Mouse (Mus musculus): ENCODE measurements at regions not wholly inside any gene's neighbourhood (a gene's known extent, or its start where the extent isn't known, plus 50 kb on each side); places are given as distances from the start of the nearest gene placed in this dataset.
A peak's percentile ranks its signal among the peaks of the same experiment; 100 is the strongest.

DNA sequence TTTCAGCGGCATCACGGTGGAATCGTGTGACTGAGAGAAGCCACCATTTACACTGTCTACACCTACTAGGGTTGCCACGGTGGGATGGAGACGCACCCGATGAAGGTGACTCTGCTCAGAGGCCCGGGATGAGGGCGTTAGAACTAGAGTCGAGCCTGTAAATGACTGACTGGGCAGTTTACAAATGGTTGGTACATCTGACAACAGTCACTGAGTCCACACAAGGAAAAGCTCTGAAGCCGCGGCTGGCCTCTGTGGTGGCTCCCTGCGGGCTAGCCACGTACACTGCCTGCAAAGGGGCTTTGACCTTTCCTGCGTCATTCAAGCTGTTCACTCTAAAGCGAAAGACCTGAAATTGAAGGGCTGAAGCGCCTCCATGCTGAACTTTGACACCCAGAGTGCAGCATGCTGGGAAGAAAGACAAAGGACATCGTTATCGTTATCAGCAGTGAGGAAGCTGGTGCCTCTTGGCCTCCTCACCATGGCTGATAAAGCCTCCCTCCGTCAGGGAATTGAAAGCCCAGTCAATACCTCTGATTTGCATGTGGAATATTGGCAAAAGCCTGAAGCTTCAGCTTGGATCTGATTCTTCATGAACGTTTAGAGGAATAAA lies 462.1 kb upstream of the Arglu1 start:
- intact Hi-C loops (cut with DNase I) = no loop called here
- no peak for DNase-seq (ENCODE audit: low spot score in 2 of 2)

DNA sequence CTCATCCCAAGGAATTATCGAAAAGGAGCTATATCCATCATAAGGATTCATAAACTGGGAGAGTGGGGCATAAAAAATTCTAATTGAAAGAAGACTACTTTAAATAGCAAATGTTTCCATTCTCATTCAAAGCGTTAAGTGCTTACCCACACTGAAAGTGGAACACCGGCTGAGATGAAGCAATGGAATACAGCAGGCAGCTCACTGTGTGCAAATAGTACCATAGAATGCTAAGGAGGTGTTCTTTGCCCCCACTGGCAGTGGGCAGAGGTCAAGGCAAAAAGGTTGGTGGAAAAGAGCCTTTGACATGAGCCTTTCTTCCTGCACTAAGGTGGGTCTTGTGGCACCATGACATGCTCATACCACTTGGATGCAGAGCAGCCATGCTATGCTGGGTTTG lies 454.0 kb upstream of the Arglu1 start:
- no peak for DNase-seq (ENCODE audit: low spot score in 2 of 2)
- intact Hi-C loops (cut with DNase I) = no loop called here

DNA sequence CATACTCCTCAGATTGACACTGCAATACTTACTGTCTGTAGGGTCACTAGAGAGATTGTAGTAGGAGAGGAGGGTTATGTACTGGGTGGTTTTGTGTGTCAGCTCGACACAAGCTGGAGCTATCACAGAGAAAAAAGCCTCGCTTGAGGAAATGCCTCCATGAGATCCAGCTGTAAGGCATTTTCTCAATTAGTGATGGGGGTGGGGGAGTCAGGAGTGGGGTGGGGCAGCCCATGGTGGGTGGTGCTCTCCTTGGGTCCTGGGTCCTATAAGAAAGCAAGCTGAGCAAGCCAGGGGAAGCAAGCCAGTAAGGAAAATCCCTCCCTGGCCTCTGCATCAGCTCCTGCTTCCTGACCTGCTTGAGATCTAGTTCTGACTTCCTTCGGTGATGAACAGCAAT lies 449.5 kb upstream of the Arglu1 start:
- DNase-seq (ENCODE audit: low spot score in 2 of 2) = no peak
- intact Hi-C loops (cut with DNase I) = no loop called here

DNA sequence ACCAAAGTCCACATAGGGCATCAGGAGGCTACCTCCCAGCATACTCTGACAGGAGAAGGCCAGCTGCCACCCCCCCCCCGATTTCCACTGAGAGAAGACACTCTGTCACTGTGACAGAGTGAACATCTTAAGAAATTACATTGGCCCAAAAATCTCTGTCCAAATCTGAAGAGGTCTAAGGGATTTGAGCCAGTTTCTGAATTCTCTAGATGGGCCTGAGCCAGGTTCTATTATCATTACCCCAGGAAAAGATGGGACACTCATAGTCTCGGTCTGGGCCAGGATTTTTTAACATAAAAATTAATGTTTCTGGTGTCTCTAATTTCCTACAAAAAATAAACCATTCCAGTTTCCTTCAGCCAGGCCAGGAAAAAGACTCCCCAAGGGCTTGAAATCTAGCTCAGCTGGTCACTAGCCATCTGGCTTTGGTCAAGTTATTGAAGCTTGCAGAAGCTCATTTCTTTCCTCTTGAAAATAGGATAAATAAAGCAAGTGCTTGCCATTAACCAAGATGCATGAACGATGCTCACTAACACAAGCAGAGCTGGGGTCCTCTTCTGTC lies 448.8 kb upstream of the Arglu1 start:
- intact Hi-C loops (cut with DNase I) = no loop called here
- no peak for DNase-seq (ENCODE audit: low spot score in 2 of 2)

DNA sequence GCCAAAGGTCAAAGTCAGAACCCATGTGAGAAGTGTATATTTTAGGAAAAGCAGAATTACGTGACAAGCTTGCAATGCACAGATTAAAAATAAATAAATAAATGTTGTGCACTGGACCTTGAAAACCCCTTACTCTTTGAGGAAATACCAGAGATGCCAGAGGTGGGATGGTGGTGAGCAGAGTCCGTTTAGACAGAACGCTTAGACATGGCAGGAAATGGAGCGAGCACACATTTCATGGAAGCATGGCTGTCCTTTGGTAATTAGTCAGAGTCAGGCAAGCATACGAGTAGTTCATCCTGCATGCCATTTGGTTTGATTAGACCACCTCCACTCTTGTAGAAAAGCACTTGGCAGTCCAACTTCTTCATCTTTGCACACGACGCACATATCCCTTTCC lies 443.4 kb upstream of the Arglu1 start:
- no peak for DNase-seq (ENCODE audit: low spot score in 2 of 2)
- intact Hi-C loops (cut with DNase I) = no loop called here

DNA sequence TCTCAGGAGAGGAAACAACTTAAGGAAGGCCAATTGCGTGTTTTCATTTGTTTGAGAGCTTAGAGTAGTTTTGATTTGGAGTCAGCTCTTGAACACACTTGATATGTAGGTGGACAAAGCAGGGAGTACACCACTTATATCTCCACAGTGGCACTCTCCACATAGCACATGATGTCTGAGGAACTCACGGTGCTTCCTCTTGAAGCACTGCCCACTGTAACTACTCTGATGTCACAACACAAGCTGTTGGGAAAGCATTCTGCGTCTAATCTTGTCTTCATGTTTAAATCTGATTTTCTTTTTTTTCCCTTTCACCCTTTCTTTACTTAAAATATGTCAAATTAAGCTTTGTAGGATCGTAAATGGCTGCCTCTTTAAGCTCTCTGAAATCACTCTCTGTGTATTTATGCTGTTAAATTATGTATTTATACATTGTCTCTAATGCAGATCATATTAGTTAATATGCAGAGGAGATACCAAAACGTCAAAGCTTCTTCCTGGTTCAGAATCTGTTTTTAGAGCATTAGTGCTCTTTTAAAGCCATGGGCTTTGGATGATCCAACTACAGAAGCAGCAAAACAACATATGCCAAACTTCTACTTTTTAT lies 442.4 kb upstream of the Arglu1 start:
- intact Hi-C loops (cut with DNase I) = no loop called here
- peak; percentile 26 to 43 for DNase-seq (ENCODE audit: low spot score in 2 of 2)

DNA sequence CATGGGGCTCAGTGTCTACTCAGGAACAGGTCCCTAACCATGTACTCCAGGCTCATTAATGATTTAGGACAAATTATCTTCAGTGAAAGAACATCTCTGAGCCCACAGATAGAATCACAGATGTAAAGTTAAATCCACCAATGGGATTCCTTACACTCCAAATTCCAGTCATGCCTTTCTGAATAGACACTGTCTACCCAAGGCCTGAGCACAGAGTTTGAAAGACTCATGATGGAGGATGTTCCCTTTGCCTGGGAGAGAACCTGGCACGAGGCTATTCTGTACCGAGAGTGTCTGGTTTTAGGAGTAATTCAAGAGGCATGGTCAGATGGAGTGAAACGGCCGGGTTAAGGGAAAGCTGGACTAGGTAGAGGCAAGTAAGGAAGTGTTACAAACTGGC lies 440.9 kb upstream of the Arglu1 start:
- no peak for DNase-seq (ENCODE audit: low spot score in 2 of 2)
- intact Hi-C loops (cut with DNase I) = no loop called here

DNA sequence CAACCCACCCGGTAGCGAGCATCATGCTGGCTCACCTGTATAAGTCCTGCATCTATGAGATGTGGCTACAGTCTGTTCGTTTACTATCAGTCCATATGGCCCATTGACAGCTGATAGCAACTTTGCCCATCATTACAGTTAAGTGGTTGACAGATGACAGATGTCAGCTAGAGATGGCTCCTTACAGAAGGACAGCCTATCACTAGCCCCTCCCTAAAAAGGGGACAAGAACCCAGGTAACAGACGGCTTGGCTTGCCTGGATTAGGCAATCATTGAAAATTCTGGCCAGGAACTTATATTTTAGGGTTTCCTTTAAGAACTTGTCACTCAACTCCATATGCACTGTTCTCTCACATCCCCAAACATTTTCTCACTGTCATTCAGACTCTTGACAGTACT lies 434.2 kb upstream of the Arglu1 start:
- DNase-seq (ENCODE audit: low spot score in 2 of 2) = no peak
- intact Hi-C loops (cut with DNase I) = no loop called here

DNA sequence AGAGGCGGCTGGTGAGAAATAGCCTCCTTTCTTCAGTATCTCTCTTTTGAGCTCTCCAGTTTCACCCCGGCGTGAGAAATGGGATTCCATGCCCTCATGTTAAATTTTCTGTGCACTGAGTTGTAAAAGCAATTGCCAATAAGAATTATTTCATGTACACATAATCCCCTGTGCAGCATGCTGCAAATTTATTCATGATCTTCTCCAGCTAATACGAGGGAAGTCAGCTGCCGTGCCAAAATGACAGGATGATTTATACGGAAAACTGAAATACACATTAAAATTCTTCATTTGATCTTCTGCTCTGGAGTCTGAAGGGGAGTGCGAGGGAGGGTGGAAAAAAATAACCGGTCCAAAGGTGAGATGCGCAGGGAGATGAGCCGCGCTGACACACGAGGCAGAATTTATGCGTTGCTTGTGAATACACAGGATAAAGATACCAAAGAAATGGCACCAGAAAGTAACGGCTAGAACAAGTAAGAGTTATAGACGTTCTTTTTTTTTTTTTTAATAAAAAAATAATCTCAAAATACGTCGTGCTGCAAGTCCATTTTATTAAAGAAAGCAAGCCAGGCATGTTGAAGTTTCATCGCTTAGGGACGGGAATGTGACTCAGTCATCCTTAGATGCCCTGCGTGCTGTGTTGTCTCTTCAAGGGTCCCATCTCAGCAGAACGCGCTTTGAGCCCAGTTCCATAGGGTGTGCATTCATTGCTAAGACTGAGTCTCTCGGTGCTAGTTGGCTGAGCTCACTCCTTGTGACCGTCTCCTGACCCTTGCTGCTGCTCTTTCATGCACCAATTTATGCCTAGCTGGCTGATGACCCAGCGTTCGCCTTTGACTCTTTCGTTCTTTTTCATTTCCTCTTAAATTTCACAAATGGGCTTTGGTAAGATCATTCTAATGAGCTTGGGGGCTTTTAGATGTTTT lies 427.8 kb upstream of the Arglu1 start:
- no peak for DNase-seq (ENCODE audit: low spot score in 2 of 2)
- intact Hi-C loops (cut with DNase I) = no loop called here

DNA sequence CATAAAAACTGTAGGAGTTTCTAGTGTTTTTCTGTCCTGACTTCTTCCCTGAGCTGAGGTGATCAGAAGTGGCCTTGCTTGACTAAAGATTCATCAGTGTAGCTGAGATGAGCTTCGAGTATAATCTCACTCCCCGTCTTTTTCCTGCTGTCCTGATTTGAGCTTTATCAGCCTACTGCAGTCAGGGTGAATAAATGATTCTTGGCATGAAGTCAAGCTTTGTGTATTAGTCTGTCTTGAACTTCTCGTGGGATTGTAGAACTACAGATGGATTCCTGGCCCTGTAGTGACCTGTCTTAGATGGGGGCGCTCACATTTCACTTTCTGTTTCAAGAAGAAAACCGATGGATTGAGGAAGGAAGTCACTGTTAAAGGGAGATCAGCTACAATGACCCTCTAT lies 405.7 kb upstream of the Arglu1 start:
- DNase-seq (ENCODE audit: low spot score in 2 of 2) = no peak
- intact Hi-C loops (cut with DNase I) = no loop called here

DNA sequence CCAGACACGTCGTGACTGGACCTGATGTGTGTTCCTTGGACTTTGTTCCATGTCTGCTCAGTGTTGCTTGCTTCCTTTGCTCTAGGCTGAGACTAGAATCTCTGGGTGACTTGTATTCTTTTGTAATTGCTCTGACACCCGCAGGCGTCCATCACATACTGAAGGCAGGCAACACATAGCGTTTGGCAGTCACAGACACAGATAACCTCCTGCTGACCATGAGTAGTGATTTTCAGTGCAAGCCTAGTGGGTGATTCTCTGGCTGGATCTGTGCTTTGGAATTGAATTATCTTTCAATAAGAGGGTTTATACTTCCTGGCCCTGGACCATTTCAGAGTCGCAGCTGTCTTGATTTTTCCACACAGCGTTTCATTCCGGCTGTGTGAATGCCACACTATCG lies 403.7 kb upstream of the Arglu1 start:
- intact Hi-C loops (cut with DNase I) = no loop called here
- peak in 1 of 2 experiments; percentile 20 for DNase-seq (ENCODE audit: low spot score in 2 of 2)

DNA sequence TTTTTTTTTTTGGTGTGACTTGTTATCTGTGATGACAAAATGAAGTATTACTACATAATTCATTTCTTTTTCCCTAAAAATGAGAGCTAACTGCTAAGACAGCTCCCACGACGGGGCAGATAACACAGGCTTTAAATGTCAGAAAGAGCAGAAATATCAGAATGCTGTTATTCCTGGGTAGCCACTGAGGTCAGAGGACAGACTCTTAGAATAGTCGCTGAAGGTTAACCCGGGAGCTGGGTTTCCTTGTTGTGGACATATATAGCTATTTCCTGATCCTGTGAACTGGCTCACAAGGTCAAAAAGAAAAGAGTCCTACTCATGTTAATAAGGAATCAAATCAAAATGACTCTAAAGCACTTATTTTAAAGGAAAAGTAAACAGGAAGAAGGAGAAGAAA lies 403.0 kb upstream of the Arglu1 start:
- intact Hi-C loops (cut with DNase I) = no loop called here
- DNase-seq (ENCODE audit: low spot score in 2 of 2) = no peak

DNA sequence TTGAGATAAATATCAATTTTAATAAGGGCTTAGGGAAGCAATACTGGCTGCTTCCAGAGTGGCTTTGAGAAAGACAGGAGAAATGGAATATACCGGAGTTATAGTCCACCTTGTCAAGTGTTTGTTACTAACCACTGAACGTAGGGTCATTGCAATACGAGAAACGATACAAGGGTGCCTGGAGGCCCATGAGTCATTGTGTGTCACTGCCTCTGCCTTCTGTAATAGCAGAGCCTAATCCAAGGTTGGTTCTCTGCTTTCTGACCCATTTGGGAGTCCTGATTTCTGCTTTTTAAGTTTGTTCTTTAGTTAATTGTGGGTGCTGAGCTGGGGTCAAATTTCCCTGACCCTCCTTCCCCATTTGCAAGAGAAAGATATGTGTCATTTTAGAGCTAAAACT lies 382.4 kb upstream of the Arglu1 start:
- no peak for DNase-seq (ENCODE audit: low spot score in 2 of 2)
- intact Hi-C loops (cut with DNase I) = no loop called here

DNA sequence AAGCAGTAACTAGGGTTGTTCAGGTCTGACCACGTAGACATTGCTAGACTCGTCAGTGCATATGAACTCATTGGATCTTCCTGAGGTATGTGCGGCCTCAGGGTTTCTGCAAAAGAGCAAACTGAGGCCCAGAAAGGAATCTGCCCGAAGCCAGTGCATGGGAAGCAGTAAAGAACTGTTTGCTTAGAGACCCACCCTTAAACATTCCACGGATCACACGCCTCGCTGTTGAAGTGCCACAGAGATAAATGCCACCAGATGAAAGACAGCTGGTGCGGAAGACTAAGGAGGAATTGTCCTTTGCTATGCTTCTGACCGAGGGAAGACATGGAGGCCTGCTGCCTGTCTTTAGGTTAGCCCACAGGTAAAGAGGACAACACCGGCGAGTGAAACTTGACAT lies 382.0 kb upstream of the Arglu1 start:
- DNase-seq (ENCODE audit: low spot score in 2 of 2) = no peak
- intact Hi-C loops (cut with DNase I) = no loop called here

DNA sequence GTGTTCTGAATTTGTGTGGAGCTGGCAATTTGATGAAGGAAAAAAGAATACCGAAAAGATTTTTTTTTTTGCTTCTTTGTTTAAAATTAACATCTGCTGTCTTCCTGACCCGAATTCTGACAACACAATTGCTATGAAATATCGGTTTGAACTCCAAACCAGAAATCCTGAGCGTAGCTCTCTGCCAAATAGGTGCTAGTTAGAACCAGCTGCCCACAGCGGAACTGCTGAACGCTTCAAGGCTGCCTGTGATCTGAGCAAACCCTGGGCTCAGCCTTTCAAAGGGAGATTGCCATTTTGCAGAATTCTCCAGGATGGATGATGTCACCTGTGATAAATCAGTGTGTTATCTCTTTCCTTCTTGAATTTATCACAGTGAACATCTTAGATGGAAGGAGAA lies 380.6 kb upstream of the Arglu1 start:
- intact Hi-C loops (cut with DNase I) = no loop called here
- DNase-seq (ENCODE audit: low spot score in 2 of 2) = no peak

DNA sequence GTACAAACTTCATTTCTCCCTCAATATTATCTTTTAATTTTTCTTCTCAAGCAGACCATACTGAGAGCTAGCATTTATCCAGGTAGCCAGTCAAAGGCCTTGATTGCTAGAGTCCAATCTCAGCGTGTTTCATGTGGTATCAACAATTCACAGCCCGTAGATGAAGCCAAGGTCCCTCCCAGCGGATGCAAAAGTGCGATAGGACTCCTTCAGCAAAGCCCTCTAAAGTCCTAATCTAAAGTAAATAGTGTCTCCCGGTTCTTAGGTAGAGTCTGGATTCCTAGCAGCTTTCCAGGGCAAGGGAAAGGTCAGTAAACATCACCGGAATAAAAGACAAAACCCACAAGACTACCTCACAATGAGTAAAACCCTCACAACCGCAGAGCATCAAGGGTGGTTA lies 379.5 kb upstream of the Arglu1 start:
- intact Hi-C loops (cut with DNase I) = no loop called here
- DNase-seq (ENCODE audit: low spot score in 2 of 2) = no peak

DNA sequence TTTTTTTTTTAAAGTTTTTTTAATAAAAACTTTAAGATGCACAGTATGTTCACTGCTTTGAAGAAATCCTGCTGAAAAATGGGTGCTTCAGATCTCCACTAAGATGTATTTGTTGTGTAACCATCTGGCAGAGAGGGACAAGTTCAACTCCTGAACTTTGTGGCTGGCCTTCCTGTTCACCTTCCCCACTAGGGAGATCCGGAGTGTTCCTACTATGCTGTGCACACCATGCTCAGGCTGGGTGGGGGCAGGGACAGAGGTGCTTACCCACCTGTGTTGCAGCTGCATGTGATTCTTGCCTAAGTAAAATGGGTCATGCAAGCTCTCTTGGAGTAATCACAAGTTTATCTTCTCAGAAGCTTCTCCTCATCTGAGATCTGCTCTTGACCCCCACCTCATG lies 377.4 kb upstream of the Arglu1 start:
- no peak for DNase-seq (ENCODE audit: low spot score in 2 of 2)
- intact Hi-C loops (cut with DNase I) = no loop called here

DNA sequence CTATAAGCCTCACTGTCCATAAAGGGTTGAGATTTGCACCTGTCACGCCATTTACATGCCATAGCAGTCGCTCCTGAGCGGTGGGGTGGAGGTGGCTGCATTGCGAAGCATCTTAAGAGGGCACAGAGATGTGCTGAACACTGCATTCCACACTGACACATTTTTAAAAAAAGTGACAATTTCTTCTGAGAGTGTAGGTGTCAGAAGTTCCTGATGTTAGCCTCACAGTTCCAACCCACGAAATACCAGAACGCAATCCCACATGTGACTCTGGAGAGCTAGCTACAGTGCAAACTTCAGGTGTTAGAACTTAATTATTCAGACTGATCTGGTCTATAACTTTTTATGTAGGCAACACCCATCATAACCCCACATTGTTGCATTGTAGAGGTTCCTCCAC lies 369.8 kb upstream of the Arglu1 start:
- DNase-seq (ENCODE audit: low spot score in 2 of 2) = no peak
- intact Hi-C loops (cut with DNase I) = no loop called here

DNA sequence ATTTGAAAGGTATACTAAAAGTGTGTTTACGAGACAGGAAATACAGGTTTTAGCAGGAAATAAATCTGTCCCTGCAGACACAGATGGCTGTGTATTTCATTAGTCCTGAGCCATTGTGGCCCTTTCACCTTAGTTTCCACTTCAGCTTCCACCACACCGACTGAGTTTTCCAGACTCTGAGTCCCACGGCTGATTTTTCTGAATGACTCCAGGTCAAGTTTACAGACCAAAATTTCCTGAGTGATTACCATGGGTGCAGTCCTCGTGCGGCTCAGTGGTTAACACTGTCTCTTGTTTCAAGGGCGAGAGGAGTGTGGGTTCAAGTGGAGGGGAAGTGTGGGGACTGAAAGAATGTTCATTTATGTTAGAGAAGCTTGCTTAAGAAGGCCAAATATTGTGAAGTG lies 365.1 kb upstream of the Arglu1 start:
- intact Hi-C loops (cut with DNase I) = no loop called here

DNA sequence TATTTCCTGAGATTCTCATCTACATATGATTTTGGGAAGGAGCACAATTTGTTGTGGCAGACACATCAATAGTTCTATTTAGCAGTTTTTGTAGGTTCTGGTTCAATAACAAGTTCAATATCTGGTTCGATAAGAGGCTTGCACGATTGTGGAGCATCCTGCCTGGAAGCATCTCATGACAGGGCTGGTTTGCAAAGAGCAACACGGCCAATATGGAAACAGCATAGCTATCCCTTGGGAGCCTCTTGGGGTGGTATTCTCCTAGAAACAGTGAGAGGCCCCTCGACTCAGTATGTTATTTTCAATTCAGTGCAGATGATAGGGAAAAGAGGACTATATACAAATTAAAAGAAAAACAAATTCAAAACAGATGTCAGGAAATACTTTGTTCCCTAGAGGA lies 364.5 kb upstream of the Arglu1 start:
- DNase-seq (ENCODE audit: low spot score in 2 of 2) = no peak
- intact Hi-C loops (cut with DNase I) = no loop called here

More for the DNA sequence above, 365.1 kb upstream of the Arglu1 start:
- no peak for DNase-seq (ENCODE audit: low spot score in 2 of 2)

DNA sequence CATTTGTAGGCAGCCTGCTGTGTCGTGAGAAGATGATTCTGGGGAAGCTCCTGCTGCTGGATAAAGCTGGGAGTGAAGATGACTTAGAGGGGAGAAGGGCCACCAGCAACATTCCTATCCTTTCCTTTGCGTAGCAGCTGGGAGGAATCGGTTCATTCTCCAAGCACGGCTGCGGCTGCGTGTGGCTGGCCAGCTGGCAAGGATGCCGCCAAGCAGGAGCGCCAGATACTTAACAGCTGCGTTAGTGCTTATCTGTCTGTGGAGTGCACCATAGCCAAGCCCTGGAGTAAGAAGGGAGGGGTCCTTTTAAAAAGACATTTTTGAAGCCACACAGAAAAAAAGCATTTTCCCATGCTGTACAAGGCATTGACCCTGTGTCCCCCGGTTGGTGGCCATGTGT lies 361.4 kb upstream of the Arglu1 start:
- intact Hi-C loops (cut with DNase I) = no loop called here
- peak; percentile 23 to 30 for DNase-seq (ENCODE audit: low spot score in 2 of 2)
